Mouse (Mus musculus) erythroblast, embryonic 14.5 days (primary cell): ENCODE measurements around the gene Klc4.

ENCODE experiments used
- GATA1 ChIP-seq: IDR thresholded peaks from 2 replicates; pipeline ENCODE4 v1.6.1; 2012; ENCODE audit warnings: low read length, inconsistent platforms, mixed read lengths
- TAL1 ChIP-seq: IDR thresholded peaks from 3 replicates; pipeline ENCODE4 v1.6.1; 2012; ENCODE audit warnings: low read length, inconsistent platforms, mixed read lengths

DNA sequence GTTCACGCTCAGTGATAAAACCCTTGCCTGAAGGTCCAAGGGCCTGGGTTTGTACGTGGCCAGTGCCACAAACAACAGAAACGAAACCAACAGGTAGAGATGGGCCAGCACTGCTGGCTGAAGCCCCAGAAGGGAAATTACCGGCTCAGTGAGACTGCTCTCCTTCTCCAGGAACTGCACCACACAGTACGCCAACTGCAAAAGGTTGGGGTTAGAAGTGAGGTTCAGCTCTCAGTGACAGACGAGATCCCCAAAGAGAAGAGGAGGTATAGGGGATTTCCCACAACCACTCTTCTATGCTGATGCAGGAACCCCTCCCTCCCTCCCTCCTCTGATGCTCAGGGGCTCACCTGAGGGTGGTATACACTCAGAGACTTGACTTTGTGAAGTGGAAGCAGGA, 40.1 kb upstream of the Klc4 start:
- TF ChIP-seq GATA1 (no peak), TAL1 (no peak)
